Mouse (Mus musculus) heart, adult 2 months (tissue): Measurements from ENCODE around the gene Xylt1.

ENCODE experiments used
- CTCF ChIP-seq: fragments of 200-600 bp; IDR thresholded peaks from 2 replicates; pipeline ENCODE4 v1.8.1; 2022; ENCODE audit warnings: antibody characterized with exemption, mild to moderate bottlenecking, moderate library complexity
- POLR2A ChIP-seq: fragments of 200-500 bp; IDR thresholded peaks from 2 replicates; pipeline ENCODE4 v1.6.1; 2011; ENCODE audit warnings: mild to moderate bottlenecking, low read depth, low read length, control low read depth; ENCODE audit not compliant: insufficient read depth

- TF ChIP-seq CTCF (no peak), POLR2A (no peak)
Measured at GRCm38 (mm10) chr7:117575417-117575816, 194.6 kb downstream of the Xylt1 start.
